Mouse (Mus musculus) forebrain, embryonic 11.5 days (tissue): Measurements from ENCODE around the gene Sox11. TPM values are rescaled to one million over a fixed set of nuclear protein-coding genes. Genes with fewer than 3 reads are reported as not detected.
A peak's percentile ranks its signal among the peaks of the same experiment; 100 is the strongest.

ENCODE experiments used
- ATAC-seq: fragments of 200-750 bp; cut with Nextera tagmentation; replicated peaks from 2 replicates; pipeline ENCODE4 v1.8.0; 2017; ENCODE audit warnings: moderate TSS enrichment; ENCODE audit not compliant: low FRiP score
- DNase-seq: peaks from one replicate; pipeline ENCODE4 v3.0.0-alpha.2; 2017; ENCODE audit warnings: low spot score
- H3K27ac ChIP-seq: fragments of 300-500 bp; sonication (generic); 2 replicates; pipeline ENCODE4 v1.5.1; 2014; ENCODE audit warnings: low read depth, low read length
- H3K27me3 ChIP-seq: fragments of 300-500 bp; sonication (generic); 2 replicates; pipeline ENCODE4 v1.6.1; 2014; ENCODE audit warnings: mild to moderate bottlenecking, low read length, mixed read lengths; ENCODE audit not compliant: control insufficient read depth, insufficient read depth
- H3K36me3 ChIP-seq: fragments of 300-500 bp; sonication (generic); 2 replicates; pipeline ENCODE4 v1.6.1; 2014; ENCODE audit warnings: mild to moderate bottlenecking, low read length, moderate library complexity, mixed read lengths; ENCODE audit not compliant: control insufficient read depth, insufficient read depth
- H3K4me1 ChIP-seq: fragments of 300-500 bp; sonication (generic); replicated peaks from 2 replicates; pipeline ENCODE4 v1.6.1; 2014; ENCODE audit warnings: low read length, mixed read lengths; ENCODE audit not compliant: control insufficient read depth, insufficient read depth
- H3K4me2 ChIP-seq: fragments of 300-500 bp; sonication (generic); 2 replicates; pipeline ENCODE4 v1.6.1; 2014; ENCODE audit warnings: low read depth, mild to moderate bottlenecking, low read length, moderate library complexity, mixed read lengths; ENCODE audit not compliant: severe bottlenecking
- H3K4me3 ChIP-seq: fragments of 300-500 bp; sonication (generic); 2 replicates; pipeline ENCODE4 v1.5.1; 2014; ENCODE audit warnings: low read depth, low read length
- H3K9ac ChIP-seq: fragments of 300-500 bp; sonication (generic); 2 replicates; pipeline ENCODE4 v1.6.1; 2014; ENCODE audit warnings: low read length
- H3K9me3 ChIP-seq: fragments of 300-500 bp; sonication (generic); 2 replicates; pipeline ENCODE4 v1.6.1; 2016; ENCODE audit warnings: low read length, mixed read lengths; ENCODE audit not compliant: control insufficient read depth
- WGBS: fragments of 180-500 bp; shearing (Covaris S2); extraction: QIAGEN DNeasy Blood & Tissue Kit; methylation state at CpG from one replicate; pipeline ENCODE4 v1.1.7; 2014; 5-methylcytosine and 5-hydroxymethylcytosine counted together
- polyA plus RNA-seq: library from polyadenylated mRNA; unstranded; fragments of >200 nt; fragmentation: Nextera tagmentation; extraction: Ambion mirVana; gene quantifications from 2 replicates; pipeline ENCODE4 v1.2.1, GENCODE M21; 2014

The Sox11 gene
- 568 and 596 TPM in 2 replicates for polyA plus RNA-seq

DNA sequence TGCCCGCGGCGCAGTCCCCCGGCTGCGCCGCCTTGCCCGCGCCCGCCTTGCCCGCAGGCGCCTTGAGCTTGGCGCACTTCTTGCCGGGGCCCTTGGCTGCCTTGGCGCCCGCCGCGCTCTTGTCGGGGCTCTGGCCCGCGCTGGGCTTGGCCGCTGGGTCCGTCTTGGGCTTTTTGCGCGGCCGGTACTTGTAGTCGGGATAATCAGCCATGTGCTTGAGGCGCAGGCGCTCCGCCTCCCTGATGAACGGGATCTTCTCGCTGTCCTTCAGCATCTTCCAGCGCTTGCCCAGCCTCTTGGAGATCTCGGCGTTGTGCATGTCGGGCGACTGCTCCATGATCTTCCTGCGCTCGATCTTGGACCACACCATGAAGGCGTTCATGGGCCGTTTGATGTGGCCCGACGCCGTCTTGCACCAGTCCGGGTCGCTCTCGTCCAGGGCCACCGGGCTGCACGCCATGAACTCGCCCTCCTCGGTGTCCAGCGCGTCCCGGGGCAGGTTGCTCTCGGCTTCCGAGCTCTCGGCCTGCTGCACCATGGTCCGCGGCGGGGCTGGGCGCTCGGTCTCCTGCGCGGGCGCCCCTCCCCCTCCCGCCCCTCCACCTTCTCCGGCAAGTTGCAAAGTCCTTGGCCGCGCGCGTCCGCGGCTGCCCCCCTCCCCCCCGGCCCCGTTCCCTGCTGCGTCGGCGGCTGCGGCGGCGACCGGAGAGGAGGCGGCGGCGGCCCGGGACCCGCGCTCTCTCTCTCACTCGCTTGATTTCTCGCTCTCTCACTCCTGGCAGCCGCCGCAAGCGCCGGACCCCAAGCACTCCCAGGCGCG lies at the start of gene Sox11:
Sox11 (minus strand) TSS at position 704 of the 820 bp plus-strand sequence.
- H3K4me2 ChIP-seq, result peak within 1 kb of the TSS; percentile 67
- H3K27me3 ChIP-seq, result no peaks in the 10 kb centered on the region
- 0% methylated on average over 73 of the region's 95 CpGs for WGBS
- DNase-seq, result peak; percentile 85
- H3K9ac ChIP-seq, result peak within 1 kb of the TSS; percentile 100
- peak within 1 kb of the TSS; percentile 100 for H3K4me3 ChIP-seq
- H3K36me3 ChIP-seq, result no peaks in the 10 kb centered on the region
- peak within 1 kb of the TSS; percentile 100 for H3K27ac ChIP-seq
- H3K4me1 ChIP-seq, result 0 out of 2 replicates have a peak, but pooled peaks cover 2% of the 10 kb centered on the region
- peak; percentile 53 for ATAC-seq
- no peaks in the 10 kb centered on the region for H3K9me3 ChIP-seq

- H3K27ac ChIP-seq, result no peak overlapping the region
- no peak for ATAC-seq
- no peaks in the 10 kb centered on the region for H3K27me3 ChIP-seq
- DNase-seq, result no peak
- H3K36me3 ChIP-seq, result no peaks in the 10 kb centered on the region
- H3K9ac ChIP-seq, result no peak overlapping the region
- no peaks in the 10 kb centered on the region for H3K9me3 ChIP-seq
- H3K4me2 ChIP-seq, result no peak overlapping the region
- 34% methylated on average over 7 of the region's 7 CpGs for WGBS
- no peak overlapping the region for H3K4me3 ChIP-seq
- peaks cover 2% of the 10 kb centered on the region; the same call in 1 of the 2 replicates for H3K4me1 ChIP-seq
Measured at GRCm38 (mm10) chr12:27391652-27392305, 49.4 kb upstream of the Sox11 start.

GRCm38 (mm10) chr12:27390439-27390838 lies 48.1 kb upstream of the Sox11 start:
- DNase-seq (no peak), ATAC-seq (no peak)
- no peak overlapping the region for H3K27ac ChIP-seq
- 46% methylated on average over 3 of the region's 3 CpGs for WGBS
- no peaks in the 10 kb centered on the region for H3K9me3 ChIP-seq
- no peaks in the 10 kb centered on the region for H3K27me3 ChIP-seq
- peaks cover 5% of the 10 kb centered on the region; the same call in 1 of the 2 replicates for H3K4me1 ChIP-seq
- no peaks in the 10 kb centered on the region for H3K36me3 ChIP-seq
- H3K4me2 ChIP-seq, result no peak overlapping the region
- no peak overlapping the region for H3K4me3 ChIP-seq
- H3K9ac ChIP-seq, result no peak overlapping the region

DNA sequence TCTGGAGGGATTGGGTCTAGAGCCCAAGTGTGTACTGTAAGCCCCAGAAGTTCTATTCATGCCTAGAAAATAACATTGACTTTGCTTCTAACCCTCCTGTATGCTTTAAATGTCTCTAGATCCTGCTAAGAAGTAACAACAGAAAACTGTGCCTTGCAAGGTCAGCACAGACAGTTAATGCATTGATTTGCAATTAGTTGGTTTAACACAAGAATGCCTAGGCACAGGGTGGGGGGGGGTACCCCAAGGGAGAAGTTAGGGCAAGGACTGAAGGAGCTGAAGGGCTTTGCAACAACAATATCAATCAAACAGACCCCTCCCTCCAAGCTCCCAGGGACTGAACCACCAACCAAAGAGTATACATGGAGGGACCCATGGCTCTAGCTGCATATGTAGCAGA lies 47.1 kb upstream of the Sox11 start:
- no peak for DNase-seq
- no peak for ATAC-seq
- Histone ChIP-seq H3K9me3 (no peaks in the 10 kb centered on the region), H3K4me2 (no peak overlapping the region), H3K4me1 (peaks cover 5% of the 10 kb centered on the region; the same call in 1 of the 2 replicates), H3K4me3 (no peak overlapping the region), H3K27me3 (no peaks in the 10 kb centered on the region), H3K36me3 (no peaks in the 10 kb centered on the region), H3K27ac (no peak overlapping the region), H3K9ac (no peak overlapping the region)

DNA sequence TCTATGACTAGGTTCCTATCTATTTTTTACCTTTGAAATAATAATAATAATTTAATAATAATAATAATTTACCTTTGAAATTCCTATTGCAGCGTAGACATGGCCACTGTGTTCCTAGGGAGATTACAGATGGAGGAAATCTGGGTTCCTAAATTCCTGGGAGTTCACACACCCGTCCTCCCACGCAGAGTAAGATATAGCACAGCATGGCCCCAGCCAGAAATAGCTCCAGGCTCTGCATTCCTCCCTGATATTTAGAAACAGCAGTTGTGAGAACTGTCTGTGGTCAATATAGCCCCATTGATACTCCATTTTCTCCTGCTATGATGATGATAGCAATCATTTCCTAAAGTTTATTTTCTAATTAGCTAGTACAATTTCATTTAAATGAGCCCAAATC lies 30.1 kb upstream of the Sox11 start:
- Histone ChIP-seq H3K27ac (no peak overlapping the region), H3K4me3 (no peak overlapping the region), H3K4me1 (no peaks in the 10 kb centered on the region), H3K9ac (no peak overlapping the region), H3K4me2 (no peak overlapping the region), H3K36me3 (no peaks in the 10 kb centered on the region), H3K27me3 (no peaks in the 10 kb centered on the region), H3K9me3 (no peaks in the 10 kb centered on the region)
- WGBS, result 76% methylated on average over 3 of the region's 3 CpGs
- ATAC-seq, result no peak
- no peak for DNase-seq

DNA sequence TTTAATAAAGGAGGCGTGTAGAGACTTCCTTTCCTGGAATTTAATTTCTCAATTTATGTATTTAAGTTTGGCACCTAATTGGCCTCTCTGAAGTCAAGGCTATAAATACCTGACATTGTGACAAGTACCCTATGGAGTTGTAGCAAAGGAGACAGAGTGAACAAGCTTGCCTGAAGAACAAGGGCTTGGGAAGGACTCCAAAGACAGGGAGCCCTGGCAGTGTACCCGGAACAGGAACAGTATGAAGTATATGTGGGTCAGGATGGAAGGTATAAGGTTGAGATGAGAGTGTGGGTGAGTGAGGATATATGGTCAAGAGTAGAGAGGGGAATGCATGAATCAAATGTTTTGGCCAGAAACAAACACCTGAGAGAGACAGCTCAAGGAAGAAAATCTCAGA lies 28.4 kb upstream of the Sox11 start:
- H3K36me3 ChIP-seq, result no peaks in the 10 kb centered on the region
- ATAC-seq (no peak), DNase-seq (no peak)
- H3K27me3 ChIP-seq, result no peaks in the 10 kb centered on the region
- H3K4me1 ChIP-seq, result no peaks in the 10 kb centered on the region
- no peak overlapping the region for H3K4me3 ChIP-seq
- H3K9ac ChIP-seq, result no peak overlapping the region
- no peaks in the 10 kb centered on the region for H3K9me3 ChIP-seq
- no peak overlapping the region for H3K4me2 ChIP-seq
- WGBS, result 84% methylated on average over 2 of the region's 2 CpGs
- H3K27ac ChIP-seq, result no peak overlapping the region

DNA sequence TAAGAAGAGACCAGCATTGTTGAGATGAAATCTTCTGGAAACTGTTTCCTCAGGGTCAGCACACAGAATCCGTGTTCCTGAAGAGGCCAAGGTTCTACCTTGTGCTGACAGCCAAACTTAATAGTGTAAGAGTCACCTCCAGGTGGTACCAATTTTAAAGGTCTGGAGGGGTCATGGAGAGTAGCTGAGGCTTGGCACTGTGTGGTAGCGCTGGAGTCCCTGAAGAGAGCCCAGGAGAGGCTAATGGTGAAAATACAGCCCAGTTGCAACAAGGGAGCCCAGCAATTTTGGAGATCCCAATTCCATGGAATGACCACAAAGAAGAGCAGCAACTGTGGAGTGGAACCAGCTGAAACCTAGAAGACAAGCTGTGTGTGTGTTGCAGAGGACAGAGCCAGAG lies 25.1 kb upstream of the Sox11 start:
- ATAC-seq, result no peak

GRCm38 (mm10) chr12:27363840-27364640 lies 21.7 kb upstream of the Sox11 start:
- ATAC-seq, result no peak
- 67% methylated on average over 16 of the region's 16 CpGs for WGBS
- H3K27ac ChIP-seq, result no peak overlapping the region
- no peaks in the 10 kb centered on the region for H3K9me3 ChIP-seq
- H3K27me3 ChIP-seq, result no peaks in the 10 kb centered on the region
- no peak overlapping the region for H3K9ac ChIP-seq
- no peak overlapping the region for H3K4me3 ChIP-seq
- H3K36me3 ChIP-seq, result no peaks in the 10 kb centered on the region
- no peak for DNase-seq
- no peaks in the 10 kb centered on the region for H3K4me1 ChIP-seq
- H3K4me2 ChIP-seq, result no peak overlapping the region

More for the DNA sequence above, 25.1 kb upstream of the Sox11 start:
- WGBS, result 76% methylated on average over 2 of the region's 2 CpGs
- H3K36me3 ChIP-seq, result no peaks in the 10 kb centered on the region
- no peaks in the 10 kb centered on the region for H3K4me1 ChIP-seq
- DNase-seq, result no peak
- no peak overlapping the region for H3K27ac ChIP-seq
- no peak overlapping the region for H3K9ac ChIP-seq
- H3K9me3 ChIP-seq, result no peaks in the 10 kb centered on the region
- no peak overlapping the region for H3K4me3 ChIP-seq
- H3K4me2 ChIP-seq, result no peak overlapping the region
- H3K27me3 ChIP-seq, result no peaks in the 10 kb centered on the region
